Mouse (Mus musculus) cortical plate, adult 2 months (tissue): Measurements from ENCODE around the gene Ccdc34.

Experiments used
- CTCF ChIP-seq: fragments of 200-500 bp; IDR thresholded peaks from 2 replicates; pipeline ENCODE4 v1.5.1; 2011; ENCODE audit warnings: mild to moderate bottlenecking, control low read depth, low read length; ENCODE audit not compliant: insufficient read depth; ENCODE audit errors: extremely low read depth
- POLR2A ChIP-seq: fragments of 200-500 bp; IDR thresholded peaks from 2 replicates; pipeline ENCODE4 v1.6.1; 2011; ENCODE audit warnings: mild to moderate bottlenecking, low read length, control low read depth; ENCODE audit not compliant: insufficient read depth; ENCODE audit errors: extremely low read depth

GRCm38 (mm10) chr2:110210508-110211496, 193.2 kb downstream of the Ccdc34 start:
- TF ChIP-seq CTCF: no peak
- no peak for TF ChIP-seq POLR2A
